Mouse (Mus musculus) cerebellum, adult 11 months (tissue): Measurements from ENCODE around the gene Parvb.
"Not testable (repeated sequence)": the region's sequence is repeated elsewhere in the genome, so short reads cannot be mapped to it uniquely, and the experiment has no call there.

Experiments
- DNase-seq: peaks from one replicate; pipeline ENCODE4 v3.0.0; 2022

The Parvb gene

DNA sequence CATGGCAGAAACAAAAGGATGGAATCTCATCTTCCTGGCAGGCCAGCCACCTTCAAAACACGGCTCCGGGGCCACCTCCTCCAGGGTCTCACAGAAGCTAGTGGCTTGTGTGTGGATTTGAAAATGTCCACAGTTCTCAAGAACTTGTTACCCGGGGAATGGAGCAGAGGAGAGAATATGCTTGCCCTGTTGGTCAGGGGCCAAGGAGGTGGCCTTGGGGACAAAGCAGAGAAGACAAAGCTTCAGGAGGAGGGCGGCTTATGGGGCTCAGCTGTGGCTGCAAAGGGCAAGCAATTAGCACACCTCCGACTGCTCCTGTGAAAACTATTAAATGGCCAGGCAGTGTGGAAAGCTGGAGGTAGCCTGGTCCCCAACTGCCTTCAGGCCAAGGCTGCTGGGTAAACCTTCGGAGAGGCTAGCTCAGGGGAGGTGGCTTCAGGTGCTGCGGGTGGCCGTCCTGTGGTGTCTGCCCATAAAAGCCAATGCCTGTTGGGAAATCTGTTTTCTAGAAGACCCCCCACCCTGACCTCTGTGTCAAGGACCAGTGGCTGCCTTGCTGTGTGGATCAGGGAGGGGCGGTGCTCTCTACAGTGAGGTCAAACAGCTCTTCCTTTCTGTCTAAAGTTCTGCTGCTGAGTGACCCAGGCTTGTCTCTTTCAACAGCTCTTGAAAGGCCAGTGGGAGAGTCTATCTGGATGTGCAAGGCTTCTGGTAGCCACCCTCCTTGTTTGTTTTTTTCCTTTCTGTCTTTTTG lies 26.9 kb downstream of the Parvb start:
- no peak for DNase-seq

GRCm38 (mm10) chr15:84260123-84260822 lies 28.4 kb downstream of the Parvb start:
- peak; percentile 66 for DNase-seq

- no peak for DNase-seq
Observed at GRCm38 (mm10) chr15:84262630-84263029, 30.8 kb downstream of the Parvb start.

DNA sequence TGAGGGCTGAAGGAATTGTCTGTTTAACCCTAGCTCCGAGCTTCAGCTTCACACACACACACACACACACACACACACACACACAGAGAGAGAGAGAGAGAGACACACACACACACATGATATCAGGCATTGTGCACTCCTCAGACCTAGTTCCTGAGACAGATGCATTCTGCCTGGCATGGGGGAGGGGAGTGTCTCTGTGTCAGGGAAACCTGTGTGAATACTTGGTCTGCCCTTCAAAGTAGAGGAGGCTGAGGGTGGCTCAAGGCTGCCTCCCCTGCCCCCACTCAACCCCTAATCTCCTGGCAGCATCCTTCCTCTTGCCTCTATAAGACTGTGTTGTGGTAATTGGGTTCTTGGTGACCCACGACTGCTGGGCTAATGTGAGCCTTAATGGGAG lies 31.7 kb downstream of the Parvb start:
- DNase-seq, result no peak

- no peak for DNase-seq
Observed at GRCm38 (mm10) chr15:84265141-84265540, 33.3 kb downstream of the Parvb start.

DNA sequence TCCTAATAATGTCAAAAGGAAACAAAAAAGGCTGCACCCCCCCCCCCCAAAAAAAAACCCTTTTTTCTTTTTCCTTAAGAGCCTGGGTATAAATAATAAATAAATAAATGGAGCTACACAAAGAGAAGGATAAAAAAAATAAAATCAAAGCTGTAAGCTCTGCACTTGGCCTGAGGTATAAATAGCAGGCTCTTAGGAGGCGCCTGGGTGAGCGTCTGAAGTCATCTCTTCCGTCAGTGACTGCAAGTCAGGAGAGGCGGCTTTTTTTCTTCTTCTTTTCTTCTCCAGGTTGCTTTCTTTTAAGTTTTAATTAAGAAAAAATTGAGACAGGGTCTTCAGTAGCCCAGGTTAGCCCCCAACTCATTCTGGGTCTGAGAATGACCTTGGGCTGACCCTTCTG lies 34.4 kb downstream of the Parvb start:
- no peak for DNase-seq

GRCm38 (mm10) chr15:84267720-84268260 lies 35.9 kb downstream of the Parvb start:
- DNase-seq, result no peak

DNA sequence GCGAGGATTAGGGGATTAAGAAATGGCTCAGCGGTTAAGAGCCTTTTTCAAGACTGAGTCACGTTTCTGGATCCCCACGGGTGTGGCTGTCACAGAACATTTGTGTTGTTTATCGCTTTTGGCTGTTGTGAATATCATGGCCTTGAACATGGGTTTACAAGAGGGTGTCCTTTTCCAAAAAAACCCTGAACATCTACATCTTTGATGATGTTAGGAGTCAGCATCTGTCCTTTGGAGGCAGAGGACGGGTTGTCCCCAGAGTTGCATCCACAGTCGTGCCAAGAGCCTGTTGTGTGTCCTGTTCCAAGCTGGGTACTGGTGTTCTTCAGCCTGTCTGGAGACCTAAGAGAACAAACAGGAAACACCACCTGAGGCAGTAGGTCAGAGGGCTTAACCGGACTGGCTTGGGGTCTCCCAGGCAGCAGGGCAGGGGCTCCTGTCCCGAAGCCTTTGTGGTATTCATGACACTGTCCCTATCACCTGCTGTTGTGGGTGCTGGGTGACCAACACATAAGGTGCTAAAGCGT lies 37.3 kb downstream of the Parvb start:
- no peak for DNase-seq

GRCm38 (mm10) chr15:84270032-84270431 lies 38.2 kb downstream of the Parvb start:
- DNase-seq, result no peak

- no peak for DNase-seq
Observed at GRCm38 (mm10) chr15:84270463-84270862, 38.6 kb downstream of the Parvb start.

DNA sequence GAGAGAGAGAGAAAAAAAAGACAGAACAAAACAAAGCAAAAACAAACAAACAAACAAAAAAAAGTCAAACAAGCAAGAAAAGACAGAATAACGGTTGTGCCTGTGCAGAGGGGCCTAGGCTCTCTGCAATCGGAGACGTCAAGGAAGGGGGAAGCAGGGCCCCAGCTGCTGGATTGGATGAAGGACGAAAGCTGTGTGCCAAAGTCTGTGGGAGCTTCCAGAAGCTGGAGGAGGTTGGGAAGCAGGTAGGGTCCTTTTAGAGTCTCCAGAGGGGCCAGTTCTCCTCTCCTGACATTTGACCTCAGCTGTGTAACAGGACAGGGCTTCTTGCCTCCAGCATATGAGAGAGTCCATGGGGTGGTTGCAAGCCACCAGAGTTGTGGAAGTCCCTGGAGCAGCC lies 44.2 kb downstream of the Parvb start:
- no peak for DNase-seq

DNA sequence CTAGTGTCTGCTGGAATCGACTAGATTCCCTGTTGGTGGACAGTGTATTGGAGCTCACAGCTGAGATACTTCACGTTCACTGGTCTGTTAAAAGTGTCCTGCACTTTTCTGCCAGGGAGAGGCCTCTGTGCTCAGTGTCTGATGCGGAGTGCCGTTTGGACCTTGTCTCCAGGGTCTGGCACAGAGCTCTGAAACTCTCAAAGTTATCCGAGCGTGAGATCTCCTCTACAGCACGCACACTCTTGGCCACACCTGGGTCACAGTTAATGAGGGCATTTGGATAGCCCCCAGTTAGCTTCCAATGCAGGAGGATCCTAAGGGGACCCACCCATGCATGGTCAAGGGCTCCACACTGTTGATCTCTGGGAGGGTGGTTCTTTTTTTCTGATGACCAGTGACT lies 46.2 kb downstream of the Parvb start:
- no peak for DNase-seq

DNA sequence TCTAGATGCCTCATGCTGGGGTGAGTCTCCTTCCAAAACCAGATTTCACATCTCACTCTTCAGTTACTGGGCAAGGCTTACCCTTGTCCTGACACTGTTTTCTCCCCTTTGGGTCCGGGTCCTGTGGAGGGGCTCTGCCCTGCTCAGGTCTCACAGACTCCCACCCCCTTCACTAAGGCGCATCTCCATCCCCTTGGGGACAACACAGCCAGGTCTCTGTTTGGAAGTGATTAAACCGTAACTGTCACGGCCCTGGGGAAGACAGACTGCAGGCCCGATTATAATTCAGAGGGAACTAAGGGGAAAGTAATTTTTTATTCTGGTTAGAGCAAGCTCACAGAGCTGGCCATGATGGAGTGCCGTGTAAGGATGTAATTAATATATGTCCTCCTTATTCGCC lies 46.8 kb downstream of the Parvb start:
- DNase-seq, result no peak

- no peak for DNase-seq
Observed at GRCm38 (mm10) chr15:84280309-84280708, 48.5 kb downstream of the Parvb start.

GRCm38 (mm10) chr15:84280712-84281347 lies 49.0 kb downstream of the Parvb start:
- no peak for DNase-seq

DNA sequence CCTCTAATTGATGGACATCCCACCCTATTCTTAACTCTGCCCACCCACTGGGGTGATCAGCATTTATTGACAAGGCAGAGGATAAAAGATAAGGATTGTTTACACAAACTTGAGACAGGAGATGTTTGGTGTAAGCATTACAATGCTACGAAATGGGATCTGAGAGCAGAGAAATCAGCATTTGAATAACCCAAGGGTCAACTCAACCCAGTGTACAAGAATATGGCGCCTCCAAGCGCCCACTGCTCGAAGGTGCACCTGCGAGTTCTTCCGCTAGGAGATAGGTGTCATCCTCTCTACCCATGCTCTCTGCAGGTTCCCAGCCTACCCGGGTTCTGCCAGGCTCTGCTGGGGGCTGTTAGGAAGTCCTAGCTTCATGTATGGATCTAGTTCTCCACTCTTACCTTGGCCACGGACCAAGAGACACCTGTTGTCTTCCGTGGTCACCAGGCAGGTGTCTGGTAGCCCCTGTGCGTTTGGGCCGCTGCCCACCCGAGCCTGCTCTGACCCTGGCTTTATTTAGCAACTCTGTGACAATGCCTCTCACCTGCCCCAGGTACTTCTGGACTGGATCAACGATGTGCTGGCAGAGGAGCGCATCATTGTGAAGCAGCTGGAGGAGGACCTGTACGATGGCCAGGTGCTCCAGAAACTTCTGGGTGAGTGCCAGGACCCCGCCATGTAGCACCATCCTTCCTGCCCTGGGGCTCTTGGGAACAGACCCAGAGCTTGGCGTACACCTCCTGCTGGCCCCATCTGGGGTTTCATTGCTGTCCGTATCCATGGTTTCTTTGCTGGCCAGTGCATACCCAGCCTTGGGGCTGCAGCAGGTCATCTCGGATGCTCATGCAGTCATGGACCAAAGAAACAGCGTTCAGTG lies 50.6 kb downstream of the Parvb start:
- DNase-seq, result peak; percentile 20

DNA sequence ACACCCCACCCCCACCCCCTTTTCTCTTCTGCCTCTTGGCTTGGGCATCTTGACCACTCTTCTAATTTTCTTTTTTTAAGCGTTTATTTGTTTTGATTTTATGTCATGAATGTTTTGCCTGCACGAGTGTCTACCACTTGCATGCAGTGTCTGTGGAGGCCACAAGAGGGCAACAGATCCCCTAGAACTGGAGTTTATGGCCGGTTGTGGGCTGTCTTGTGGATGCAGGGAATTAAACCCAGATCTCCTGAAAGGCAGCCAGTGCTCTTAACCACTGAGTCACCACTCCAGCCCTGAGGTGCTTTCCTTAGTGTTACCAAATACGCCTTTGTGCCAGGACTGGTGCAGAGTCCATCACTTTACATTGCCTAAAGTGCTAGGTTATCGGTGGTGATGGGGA lies 52.2 kb downstream of the Parvb start:
- peak; percentile 14 for DNase-seq

- no peak for DNase-seq
Observed at GRCm38 (mm10) chr15:84285453-84285852, 53.6 kb downstream of the Parvb start.

DNA sequence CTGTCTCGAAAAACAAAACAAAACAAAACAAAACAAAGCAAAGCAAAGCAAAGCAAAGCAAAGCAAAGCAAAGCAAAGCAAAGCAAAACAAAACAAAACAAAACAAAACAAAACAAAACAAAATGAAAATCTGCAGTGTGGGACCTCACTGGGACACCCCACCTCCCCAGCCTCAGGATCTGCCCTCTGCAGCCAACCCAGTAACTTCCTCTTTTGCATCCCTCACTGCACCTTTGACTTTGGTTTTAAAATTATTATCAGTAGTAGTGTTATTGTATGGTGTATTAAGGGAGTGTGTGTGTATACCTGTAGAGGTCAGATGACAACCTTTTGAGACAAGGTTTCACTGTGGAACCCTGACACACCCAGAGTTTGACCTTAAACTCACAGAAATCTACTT lies 57.1 kb downstream of the Parvb start:
- not testable (repeated sequence) for DNase-seq

DNA sequence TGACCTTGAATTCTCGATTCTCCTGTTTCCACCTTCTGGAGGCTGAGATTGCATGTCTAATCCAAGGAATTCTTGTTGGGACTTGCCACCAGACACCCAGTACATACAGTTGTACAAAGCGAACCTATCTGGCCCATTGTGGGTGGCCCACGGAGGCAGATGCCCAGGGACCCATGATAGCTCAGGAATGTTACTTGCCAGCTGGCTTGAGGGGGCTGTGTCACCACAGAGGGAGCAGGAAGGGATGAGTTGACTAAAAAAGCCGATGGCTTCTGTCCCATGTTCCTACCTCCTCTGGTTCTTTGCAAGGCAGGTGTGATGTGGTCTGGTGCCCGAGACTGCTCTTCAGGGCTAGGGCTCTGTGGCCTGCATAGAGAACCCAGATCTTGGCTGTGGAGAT lies 59.3 kb downstream of the Parvb start:
- DNase-seq, result no peak

DNA sequence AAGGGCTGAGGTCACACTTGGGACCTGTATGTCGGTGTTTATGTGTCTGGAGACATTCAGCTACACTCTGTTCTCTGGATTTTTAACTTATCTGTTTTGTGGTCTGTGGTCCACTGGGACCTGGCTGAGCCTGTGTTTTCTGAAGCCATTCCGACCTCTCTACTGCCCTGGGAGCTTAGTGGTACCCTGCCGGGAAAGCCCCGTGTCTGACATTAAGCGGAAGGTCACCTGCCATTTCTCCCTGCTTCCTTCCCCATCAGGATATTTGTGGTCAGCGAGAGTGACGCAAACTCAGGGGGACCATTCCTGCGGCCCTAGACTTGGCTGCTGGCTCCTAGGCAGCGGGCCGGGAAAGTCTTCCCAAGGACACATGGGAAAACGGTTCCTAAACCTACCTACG lies 61.7 kb downstream of the Parvb start:
- DNase-seq, result no peak

GRCm38 (mm10) chr15:84294391-84294790 lies 62.5 kb downstream of the Parvb start:
- no peak for DNase-seq

DNA sequence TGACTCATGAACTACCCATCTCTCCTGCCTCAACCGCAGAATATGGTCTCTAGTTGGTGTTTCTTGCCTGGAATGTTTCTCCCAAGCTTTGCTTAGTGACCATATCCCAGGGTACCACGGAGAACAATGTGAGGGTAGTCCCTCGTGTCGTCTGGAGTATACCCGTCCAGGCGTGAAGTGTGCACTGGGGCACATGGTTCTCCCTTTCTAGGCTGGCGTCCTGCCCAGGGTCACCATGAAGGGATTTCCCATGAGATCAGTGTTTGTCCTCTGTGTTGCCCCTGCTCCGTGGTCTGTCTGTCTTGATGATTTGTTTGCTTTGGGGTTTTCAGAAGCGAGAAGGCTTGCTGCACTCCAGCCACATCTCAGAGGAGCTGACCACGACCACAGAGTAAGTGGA lies 63.4 kb downstream of the Parvb start:
- no peak for DNase-seq
